ENCODE assay signal across 8 mouse cellular contexts in the genomic region with DNA sequence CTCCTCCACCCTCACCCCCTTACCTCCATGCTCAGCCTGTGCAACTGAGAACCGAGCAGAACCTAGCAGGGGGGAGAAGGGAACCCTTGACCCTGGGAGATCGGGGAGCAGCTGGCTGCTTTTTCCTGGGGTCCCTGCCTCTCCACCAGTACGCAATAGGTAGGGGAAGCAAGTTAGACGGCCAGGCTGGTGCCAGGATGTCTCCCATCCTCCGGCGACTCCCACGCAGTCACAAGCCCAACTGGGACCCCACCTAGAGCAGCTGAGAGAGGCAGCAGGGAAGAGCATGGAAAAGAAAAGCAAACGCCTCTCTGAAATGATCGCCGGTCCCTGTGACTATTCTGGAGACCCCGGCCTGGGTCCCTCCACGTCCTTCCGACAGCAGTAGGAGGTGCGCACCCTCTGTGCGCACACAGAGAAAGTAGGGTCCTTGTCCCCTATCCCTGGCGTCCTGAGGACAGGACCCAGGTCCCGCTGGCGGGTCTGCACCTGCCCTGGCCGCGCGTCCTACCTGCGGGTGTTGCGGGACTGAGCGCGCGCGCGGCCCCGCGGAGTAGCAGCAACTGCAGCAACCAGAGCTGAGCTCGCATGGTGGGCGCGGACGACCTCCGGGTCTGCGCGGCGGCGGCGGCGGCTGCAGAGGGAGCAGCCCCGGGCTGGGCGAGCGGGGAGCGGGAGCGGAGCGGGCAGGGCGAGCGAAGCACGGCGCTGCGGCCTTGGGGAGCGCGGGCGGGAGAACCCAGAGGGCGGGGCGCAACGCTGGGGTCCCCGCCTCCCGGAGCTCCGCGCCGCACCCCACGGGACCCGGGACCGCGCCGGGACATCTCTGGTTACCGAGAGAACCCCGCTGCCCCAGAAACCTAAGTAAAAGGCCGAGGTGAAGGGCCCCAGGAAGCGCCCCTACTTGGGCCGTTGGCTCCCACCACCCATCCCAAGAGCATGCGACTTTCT. TPM values are rescaled to one million over a fixed set of nuclear protein-coding genes. Genes with fewer than 3 reads are reported as not detected.
DNase-seq lines count a peak whose midpoint lies in the region; ATAC-seq and TF ChIP-seq lines count a peak whose summit lies in the region.

Gene Plxdc1 (minus strand): TSS at position 718 of the 951 bp plus-strand sequence.

- no peaks in the 10 kb centered on the region for H3K9me3 ChIP-seq in forebrain, embryonic 14.5 days (replicated peaks; ENCODE audit: control insufficient read depth, low read length)
- H3K9me3 ChIP-seq in kidney, embryonic 15.5 days (replicated peaks) = no peaks in the 10 kb centered on the region
- no peaks in the 10 kb centered on the region for H3K9me3 ChIP-seq in stomach, postnatal 0 days (ENCODE audit: control insufficient read depth, low read length)

- no peak for TF ChIP-seq EP300 in stomach, postnatal 0 days (optimal IDR thresholded peaks at IDR 0.05)

- H3K27me3 ChIP-seq in forebrain, embryonic 14.5 days (replicated peaks; ENCODE audit: control insufficient read depth, insufficient read depth, low read length) = peaks cover 28% of the 10 kb centered on the region
- peaks cover 31% of the 10 kb centered on the region for H3K27me3 ChIP-seq in kidney, embryonic 15.5 days
- no peaks in the 10 kb centered on the region for H3K27me3 ChIP-seq in stomach, postnatal 0 days (ENCODE audit: control insufficient read depth, insufficient read depth, low read length)

- peak within 1 kb of the TSS; percentile 56 for H3K9ac ChIP-seq in forebrain, embryonic 14.5 days (ENCODE audit: low read length)
- H3K9ac ChIP-seq in kidney, embryonic 15.5 days = peak within 1 kb of the TSS; percentile 51
- H3K9ac ChIP-seq in stomach, postnatal 0 days (ENCODE audit: low read length) = peak within 1 kb of the TSS; percentile 59

- H3K36me3 ChIP-seq in forebrain, embryonic 14.5 days (ENCODE audit: control insufficient read depth, insufficient read depth, low read length) = no peaks in the 10 kb centered on the region
- no peaks in the 10 kb centered on the region for H3K36me3 ChIP-seq in kidney, embryonic 15.5 days
- H3K36me3 ChIP-seq in macrophage (ENCODE audit: inconsistent target) = no peaks in the 10 kb centered on the region
- H3K36me3 ChIP-seq in stomach, postnatal 0 days (ENCODE audit: control insufficient read depth, insufficient read depth, low read length) = no peaks in the 10 kb centered on the region

- peak within 1 kb of the TSS; percentile 85 for H3K4me3 ChIP-seq in forebrain, embryonic 14.5 days (ENCODE audit: low read depth, low read length)
- H3K4me3 ChIP-seq in kidney, embryonic 15.5 days (replicated peaks) = peak within 1 kb of the TSS; percentile 87
- peak within 1 kb of the TSS; percentile 93 for H3K4me3 ChIP-seq in macrophage (ENCODE audit: inconsistent target)
- peak within 1 kb of the TSS; percentile 57 for H3K4me3 ChIP-seq in stomach, postnatal 0 days (ENCODE audit: low read depth, low read length)

- TF ChIP-seq CTCF in stomach, postnatal 0 days (IDR thresholded peaks at IDR 0.05; ENCODE audit: low read depth) = no peak

- WGBS in forebrain, embryonic 14.5 days = 3% methylated on average over 64 of the region's 74 CpGs
- 2% methylated on average over 71 of the region's 74 CpGs for WGBS in kidney, embryonic 15.5 days
- 3% methylated on average over 71 of the region's 74 CpGs for WGBS in macrophage (ENCODE audit: missing documents)
- WGBS in stomach, postnatal 0 days = 3% methylated on average over 54 of the region's 74 CpGs

- H3K27ac ChIP-seq in forebrain, embryonic 14.5 days (ENCODE audit: low read depth, low read length) = no peak within 1 kb of the TSS
- 0 out of 2 replicates have a peak within 1 kb of the TSS, but pooled peaks have one; percentile 10 for H3K27ac ChIP-seq in kidney, embryonic 15.5 days
- peak within 1 kb of the TSS; percentile 86 for H3K27ac ChIP-seq in macrophage
- no peak within 1 kb of the TSS for H3K27ac ChIP-seq in stomach, postnatal 0 days (replicated peaks)

- peak within 1 kb of the TSS; percentile 81 for H3K4me2 ChIP-seq in forebrain, embryonic 14.5 days (ENCODE audit: low read length)
- H3K4me2 ChIP-seq in kidney, embryonic 15.5 days = peak within 1 kb of the TSS; percentile 90
- peak within 1 kb of the TSS; percentile 88 for H3K4me2 ChIP-seq in stomach, postnatal 0 days (replicated peaks; ENCODE audit: low read depth)

- ATAC-seq in forebrain, embryonic 14.5 days = no peak
- ATAC-seq in kidney, embryonic 15.5 days (replicated peaks; ENCODE audit: low FRiP score) = no peak
- ATAC-seq in stomach, postnatal 0 days (ENCODE audit: low FRiP score, low TSS enrichment) = no peak

- H3K79me2 ChIP-seq in macrophage (ENCODE audit: inconsistent target) = peaks cover 45% of the 10 kb centered on the region

- DNase-seq in layer of hippocampus, adult 8-10 months (ENCODE audit: low spot score in 2 of 2) = no peak
- no peak for DNase-seq in layer of hippocampus, postnatal 36 days
- DNase-seq in adrenal gland, adult 2 months = peak; percentile 87
- DNase-seq in forebrain, embryonic 14.5 days (ENCODE audit: low spot score) = no peak
- peak; percentile 59 for DNase-seq in stomach, postnatal 0 days (ENCODE audit: low spot score)
- no peak for DNase-seq in right cerebral cortex, postnatal 4 days

- peaks cover 7% of the 10 kb centered on the region for H3K4me1 ChIP-seq in forebrain, embryonic 14.5 days (ENCODE audit: control insufficient read depth, insufficient read depth, low read length)
- H3K4me1 ChIP-seq in kidney, embryonic 15.5 days = peaks cover 37% of the 10 kb centered on the region
- H3K4me1 ChIP-seq in stomach, postnatal 0 days (replicated peaks; ENCODE audit: control insufficient read depth, insufficient read depth) = no peaks in the 10 kb centered on the region; the same call in 1 of the 2 replicates

RNA-seq across cellular contexts. Expression of gene Plxdc1, which starts in this region (rescaled TPM):
- 10 to 100 TPM; 18.0 to 21.1 (median 19.8) TPM for total RNA-seq in layer of hippocampus, adult 8-10 months (2022)
- 10 to 100 TPM in 1 of 2 experiments, 1 to 10 TPM in 1; 8.2 to 10.0 TPM for total RNA-seq in layer of hippocampus, postnatal 36 days (2021)
- total RNA-seq in adrenal gland, adult 2 months (2021) = 10 to 100 TPM; 17.5 to 22.2 TPM
- polyA plus RNA-seq in adrenal gland, adult 2 months (2012; rRNA removed) = 11.0 and 13.7 TPM in 2 replicates
- polyA plus RNA-seq in forebrain, embryonic 14.5 days (2014; fragmentation: Nextera tagmentation; extraction: Ambion mirVana) = 0.48 and 0.84 TPM in 2 replicates
- 1.7 and 2.0 TPM in 2 replicates for polyA plus RNA-seq in kidney, embryonic 15.5 days (2015; fragmentation: Nextera tagmentation; extraction: Ambion mirVana)
- total RNA-seq in macrophage (2018; cell fraction: chromatin; rRNA removed) = 10 to 100 TPM in 20 of 26 experiments, 1 to 10 TPM in 6; 4.1 to 53.3 (median 21.2) TPM
- 10 to 100 TPM in 12 of 26 experiments, 1 to 10 TPM in 14; 4.8 to 18.4 (median 9.6) TPM for total RNA-seq in macrophage (2018; cell fraction: cytosol; rRNA removed)
- total RNA-seq in macrophage (2018; cell fraction: nucleus; rRNA removed) = 10 to 100 TPM in 22 of 26 experiments, 1 to 10 TPM in 4; 6.7 to 40.2 (median 15.5) TPM
- 13.4 to 21.7 TPM (median 14.8 TPM) in 3 replicates for polyA plus RNA-seq in macrophage (2018)
- polyA plus RNA-seq in stomach, postnatal 0 days (2015; fragmentation: Nextera tagmentation; extraction: Ambion mirVana) = 0.40 and 0.45 TPM in 2 replicates

Comparison
In these comparisons a context has a peak if more than half of its experiments do, and no peak if none do; other contexts are left out.
1. Peak in DNase-seq, H3K4me3 ChIP-seq, H3K9ac ChIP-seq and H3K4me2 ChIP-seq in stomach, postnatal 0 days; RNA of the gene not detected or under 1 TPM.
2. H3K27ac ChIP-seq: peak in kidney, embryonic 15.5 days (single experiment) and macrophage (single experiment); none in forebrain, embryonic 14.5 days (single experiment) and stomach, postnatal 0 days (single experiment).
3. Peak in every context shown above with its lines, with median percentiles within 50 percentile points of each other: H3K4me2 ChIP-seq, H3K4me3 ChIP-seq and H3K9ac ChIP-seq.